Mouse (Mus musculus) cortical plate, adult 2 months (tissue): ENCODE measurements around the gene Ccdc154. TPM values are rescaled to one million over a fixed set of nuclear protein-coding genes. Genes with fewer than 3 reads are reported as not detected.
"Not testable (repeated sequence)": the region's sequence is repeated elsewhere in the genome, so short reads cannot be mapped to it uniquely, and the experiment has no call there.

ENCODE experiments used
- H3K27ac ChIP-seq: fragments of 200-500 bp; 2 replicates; pipeline ENCODE4 v1.5.1; 2012; ENCODE audit warnings: low read length, control low read depth, inconsistent platforms; ENCODE audit not compliant: insufficient read depth
- H3K4me1 ChIP-seq: fragments of 200-500 bp; 2 replicates; pipeline ENCODE4 v1.6.1; 2011; ENCODE audit warnings: low read length; ENCODE audit not compliant: control insufficient read depth, insufficient read depth
- H3K4me3 ChIP-seq: fragments of 200-500 bp; 2 replicates; pipeline ENCODE4 v1.5.1; 2011; ENCODE audit warnings: mild to moderate bottlenecking, low read length, control low read depth; ENCODE audit not compliant: insufficient read depth
- CTCF ChIP-seq: fragments of 200-500 bp; IDR thresholded peaks from 2 replicates; pipeline ENCODE4 v1.5.1; 2011; ENCODE audit warnings: mild to moderate bottlenecking, control low read depth, low read length; ENCODE audit not compliant: insufficient read depth; ENCODE audit errors: extremely low read depth
- POLR2A ChIP-seq: fragments of 200-500 bp; IDR thresholded peaks from 2 replicates; pipeline ENCODE4 v1.6.1; 2011; ENCODE audit warnings: mild to moderate bottlenecking, low read length, control low read depth; ENCODE audit not compliant: insufficient read depth; ENCODE audit errors: extremely low read depth
- polyA plus RNA-seq: library from polyadenylated mRNA; depleted of rRNA; stranded (reverse); fragments of >200 nt; gene quantifications from 2 replicates; pipeline ENCODE4 v1.2.3, GENCODE M21; 2012; rRNA removed

The Ccdc154 gene
- polyA plus RNA-seq = not detected in 2 replicates

- TF ChIP-seq POLR2A (no peak), CTCF (no peak)
- Histone ChIP-seq H3K4me1 (no peaks in the 10 kb centered on the region), H3K27ac (no peak within 1 kb of the TSS), H3K4me3 (no peak within 1 kb of the TSS)
Measured at GRCm38 (mm10) chr17:25162161-25162560, at the start of gene Ccdc154. TSS of gene Ccdc154 (plus strand) at chr17:25162461.

GRCm38 (mm10) chr17:25114908-25115645, 47.2 kb upstream of the Ccdc154 start:
- Histone ChIP-seq H3K27ac (peak overlapping the region; percentile 1; the same call in 1 of the 2 replicates), H3K4me1 (peaks cover 13% of the 10 kb centered on the region; the same call in 1 of the 2 replicates), H3K4me3 (peak overlapping the region; percentile 38)
- no peak for TF ChIP-seq POLR2A

GRCm38 (mm10) chr17:25115664-25116432, 46.4 kb upstream of the Ccdc154 start, which contains the start of gene Telo2:
TSS of gene Telo2 (minus strand) at chr17:25115967.
- TF ChIP-seq POLR2A (peak; percentile 80), CTCF (no peak)
- Histone ChIP-seq H3K4me3 (peak within 1 kb of the TSS; percentile 38), H3K4me1 (peaks cover 13% of the 10 kb centered on the region; the same call in 1 of the 2 replicates), H3K27ac (peak within 1 kb of the TSS; percentile 1; the same call in 1 of the 2 replicates)

GRCm38 (mm10) chr17:25117263-25117662, 45.0 kb upstream of the Ccdc154 start:
- Histone ChIP-seq H3K4me1 (peaks cover 10% of the 10 kb centered on the region; the same call in 1 of the 2 replicates), H3K4me3 (no peak overlapping the region), H3K27ac (no peak overlapping the region)
- TF ChIP-seq POLR2A = no peak
- TF ChIP-seq CTCF = peak; percentile 46

GRCm38 (mm10) chr17:25120406-25120805, 41.9 kb upstream of the Ccdc154 start, which contains the start of gene Ptx4:
TSS of gene Ptx4 (plus strand) at chr17:25120760.
- no peak for TF ChIP-seq CTCF
- no peak for TF ChIP-seq POLR2A
- peaks cover 2% of the 10 kb centered on the region; the same call in 1 of the 2 replicates for H3K4me1 ChIP-seq
- no peak within 1 kb of the TSS for H3K27ac ChIP-seq
- no peak within 1 kb of the TSS for H3K4me3 ChIP-seq

GRCm38 (mm10) chr17:25123979-25124378, 38.3 kb upstream of the Ccdc154 start:
- no peaks in the 10 kb centered on the region for H3K4me1 ChIP-seq
- no peak overlapping the region for H3K27ac ChIP-seq
- no peak overlapping the region for H3K4me3 ChIP-seq
- TF ChIP-seq POLR2A (no peak), CTCF (no peak)

GRCm38 (mm10) chr17:25125442-25126060, 36.7 kb upstream of the Ccdc154 start:
- not testable (repeated sequence) for H3K27ac ChIP-seq, H3K4me3 ChIP-seq, H3K4me1 ChIP-seq

GRCm38 (mm10) chr17:25127079-25127478, 35.2 kb upstream of the Ccdc154 start:
- TF ChIP-seq CTCF = no peak
- TF ChIP-seq POLR2A = no peak
- Histone ChIP-seq H3K4me3 (no peak overlapping the region), H3K27ac (no peak overlapping the region), H3K4me1 (no peaks in the 10 kb centered on the region)

- no peak for TF ChIP-seq CTCF
- no peak for TF ChIP-seq POLR2A
- Histone ChIP-seq H3K4me3 (no peak overlapping the region), H3K4me1 (no peaks in the 10 kb centered on the region), H3K27ac (no peak overlapping the region)
Measured at GRCm38 (mm10) chr17:25127681-25128080, 34.6 kb upstream of the Ccdc154 start.
